Mouse (Mus musculus) liver, embryonic 14.5 days (tissue): ENCODE results near the gene Dennd6b. TPM values are rescaled to one million over a fixed set of nuclear protein-coding genes. Genes with fewer than 3 reads are reported as not detected.

Source experiments
- ATAC-seq: fragments of 200-750 bp; cut with Nextera tagmentation; 2 replicates; pipeline ENCODE4 v1.8.0; 2017; ENCODE audit warnings: moderate number of reproducible peaks, mild to moderate bottlenecking, moderate library complexity; ENCODE audit not compliant: insufficient read depth
- DNase-seq, 3 experiments: peaks; one replicate each; pipeline ENCODE4 v3.0.0-alpha.2; 2012 to 2013; ENCODE audit warnings: low read depth in 3 of 3, low spot score in 3 of 3
- H3K27ac ChIP-seq: fragments of 300-500 bp; sonication (generic); 2 replicates; pipeline ENCODE4 v1.5.1; 2014; ENCODE audit warnings: moderate library complexity, mild to moderate bottlenecking, control low read depth, inconsistent platforms
- H3K27me3 ChIP-seq: fragments of 300-500 bp; sonication (generic); 2 replicates; pipeline ENCODE4 v1.6.1; 2014; ENCODE audit warnings: mild to moderate bottlenecking, low read length, moderate library complexity; ENCODE audit not compliant: control insufficient read depth, insufficient read depth
- H3K36me3 ChIP-seq: fragments of 300-500 bp; sonication (generic); replicated peaks from 2 replicates; pipeline ENCODE4 v1.6.1; 2014; ENCODE audit warnings: low read depth; ENCODE audit not compliant: control insufficient read depth, insufficient read depth
- H3K4me1 ChIP-seq, 2 experiments: fragments of 200-500 bp in 1 of 2; fragments of 300-500 bp in 1 of 2; sonication (generic) in 1 of 2; replicated peaks; 2 replicates each; pipeline ENCODE4 v1.6.1; 2012 to 2014; ENCODE audit warnings: antibody characterized with exemption in 1 of 2, inconsistent platforms in 1 of 2, low read length in 1 of 2; ENCODE audit not compliant: control insufficient read depth in 2 of 2, insufficient read depth in 2 of 2
- H3K4me2 ChIP-seq: fragments of 300-500 bp; sonication (generic); 2 replicates; pipeline ENCODE4 v1.6.1; 2014; ENCODE audit warnings: low read depth, mild to moderate bottlenecking, control low read depth, moderate library complexity
- H3K4me3 ChIP-seq, 2 experiments: fragments of 200-500 bp in 1 of 2; fragments of 300-500 bp in 1 of 2; sonication (generic) in 1 of 2; 2 replicates each; pipeline ENCODE4 v1.5.1; 2012 to 2014; ENCODE audit warnings: low read depth in 2 of 2, low read length in 2 of 2, mild to moderate bottlenecking in 2 of 2, control low read depth in 1 of 2, inconsistent platforms in 1 of 2, moderate library complexity in 1 of 2; ENCODE audit not compliant: insufficient read depth in 1 of 2
- H3K9ac ChIP-seq: fragments of 300-500 bp; sonication (generic); replicated peaks from 2 replicates; pipeline ENCODE4 v1.6.1; 2014; ENCODE audit warnings: mild to moderate bottlenecking, control low read depth, moderate library complexity
- H3K9me3 ChIP-seq: fragments of 300-500 bp; sonication (generic); 2 replicates; pipeline ENCODE4 v1.6.1; 2016; ENCODE audit warnings: low read length, mixed read lengths; ENCODE audit not compliant: control insufficient read depth
- CTCF ChIP-seq: IDR thresholded peaks from 2 replicates; pipeline ENCODE4 v1.5.1; 2016; ENCODE audit warnings: antibody characterized with exemption, low read depth, control low read depth
- EP300 ChIP-seq: IDR thresholded peaks from 2 replicates; pipeline ENCODE4 v1.6.1; 2016; ENCODE audit warnings: antibody characterized with exemption, low read depth
- WGBS: fragments of 180-500 bp; shearing (Covaris S2); extraction: QIAGEN DNeasy Blood & Tissue Kit; methylation state at CpG from one replicate; pipeline ENCODE4 v1.1.7; 2014; ENCODE audit not compliant: insufficient replicate concordance; 5-methylcytosine and 5-hydroxymethylcytosine counted together
- polyA plus RNA-seq, 2 experiments: library from polyadenylated mRNA; depleted of rRNA in 1 of 2; stranded (reverse) in 1 of 2; unstranded in 1 of 2; fragments of >200 nt; fragmentation: Nextera tagmentation in 1 of 2; extraction: Ambion mirVana in 1 of 2; gene quantifications; 2 replicates each; pipeline versions ENCODE4 v1.2.1 to v1.2.3; 2012 to 2014

Dennd6b gene
- polyA plus RNA-seq, 2 experiments = 1.6 to 4.5 TPM

- H3K9me3 ChIP-seq = no peaks in the 10 kb centered on the region
- no peak overlapping the region; the same call in 1 of the 2 replicates for H3K27ac ChIP-seq
- WGBS = 10% methylated on average over 16 of the region's 16 CpGs
- 0 out of 2 replicates have a peak, but pooled peaks have one; percentile 26 for ATAC-seq
- no peak for DNase-seq
- TF ChIP-seq EP300 (no peak), CTCF (no peak)
- H3K4me2 ChIP-seq = peak overlapping the region; percentile 44
- no peak overlapping the region; the same call in 1 of the 2 replicates for H3K9ac ChIP-seq
- no peaks in the 10 kb centered on the region for H3K36me3 ChIP-seq
- H3K4me1 ChIP-seq = peaks cover 7 to 36% of the 10 kb centered on the region in 2 experiments
- H3K27me3 ChIP-seq = peaks cover 24% of the 10 kb centered on the region
- H3K4me3 ChIP-seq = peak overlapping the region; percentile 51 to 55
Measured at GRCm38 (mm10) chr15:89178954-89179629, 17.2 kb downstream of the Dennd6b start.

DNA sequence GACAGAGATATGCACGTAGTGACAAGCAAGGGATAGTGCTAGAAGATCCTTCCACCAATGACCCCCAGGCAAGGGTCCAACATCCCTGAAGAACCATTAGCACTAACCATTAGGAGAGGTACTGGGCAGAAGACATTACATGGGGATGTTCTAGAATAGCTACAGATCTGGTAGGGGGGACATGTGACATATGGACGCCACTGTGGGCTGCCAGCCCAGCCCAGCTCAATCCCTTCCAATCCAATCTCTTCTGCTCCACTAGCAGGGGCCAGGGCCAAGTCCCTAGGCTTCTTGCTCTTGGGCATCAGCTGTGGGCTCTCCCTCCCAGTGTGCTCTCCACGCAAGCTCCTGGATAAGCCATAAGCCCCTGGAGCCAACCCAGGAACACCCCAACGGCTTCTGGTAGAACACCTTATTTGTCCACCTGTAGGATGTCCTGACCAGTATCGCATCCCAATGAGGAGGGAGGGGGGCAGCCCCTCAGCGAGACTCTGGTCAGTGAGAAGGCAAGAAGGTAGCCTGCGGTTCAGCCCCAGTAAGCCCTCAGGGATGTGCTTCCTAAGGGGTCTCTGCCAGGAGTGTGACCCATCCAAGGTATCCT is 17.9 kb downstream of the Dennd6b start:
- Histone ChIP-seq H3K27me3 (peaks cover 31% of the 10 kb centered on the region), H3K4me1 (peaks cover 7 to 36% of the 10 kb centered on the region in 2 experiments), H3K9ac (no peak overlapping the region), H3K4me3 (peak overlapping the region in 1 of 2 experiments; percentile 14; a peak in 2 of 4 replicates), H3K27ac (no peak overlapping the region; the same call in 1 of the 2 replicates), H3K36me3 (no peaks in the 10 kb centered on the region), H3K4me2 (peak overlapping the region; percentile 48), H3K9me3 (no peaks in the 10 kb centered on the region)
- ATAC-seq (no peak), DNase-seq (no peak)
- WGBS = 48% methylated on average over 7 of the region's 7 CpGs
- TF ChIP-seq CTCF (no peak), EP300 (no peak)

GRCm38 (mm10) chr15:89177576-89178259 is 18.6 kb downstream of the Dennd6b start:
- ATAC-seq (peak; percentile 47), DNase-seq (no peak)
- Histone ChIP-seq H3K27me3 (peaks cover 37% of the 10 kb centered on the region), H3K9ac (no peak overlapping the region), H3K9me3 (no peaks in the 10 kb centered on the region), H3K36me3 (no peaks in the 10 kb centered on the region), H3K4me3 (no peak overlapping the region), H3K4me1 (peaks cover 7 to 37% of the 10 kb centered on the region in 2 experiments), H3K4me2 (peak overlapping the region; percentile 48), H3K27ac (peak overlapping the region; percentile 47)
- 22% methylated on average over 4 of the region's 4 CpGs for WGBS
- no peak for TF ChIP-seq EP300
- no peak for TF ChIP-seq CTCF

GRCm38 (mm10) chr15:89177121-89177520 is 19.2 kb downstream of the Dennd6b start:
- peaks cover 7 to 38% of the 10 kb centered on the region in 2 experiments for H3K4me1 ChIP-seq
- no peak overlapping the region for H3K4me3 ChIP-seq
- ATAC-seq (peak; percentile 6; the same call in 1 of the 2 replicates), DNase-seq (no peak)
- WGBS = 4% methylated on average over 5 of the region's 5 CpGs
- peak overlapping the region; percentile 47 for H3K27ac ChIP-seq
- H3K9me3 ChIP-seq = no peaks in the 10 kb centered on the region
- H3K4me2 ChIP-seq = peak overlapping the region; percentile 48
- no peak for TF ChIP-seq CTCF
- no peak for TF ChIP-seq EP300
- no peak overlapping the region for H3K9ac ChIP-seq
- peaks cover 43% of the 10 kb centered on the region for H3K27me3 ChIP-seq
- no peaks in the 10 kb centered on the region for H3K36me3 ChIP-seq
